Mouse (Mus musculus): ENCODE measurements around the gene Elovl6.

DNA sequence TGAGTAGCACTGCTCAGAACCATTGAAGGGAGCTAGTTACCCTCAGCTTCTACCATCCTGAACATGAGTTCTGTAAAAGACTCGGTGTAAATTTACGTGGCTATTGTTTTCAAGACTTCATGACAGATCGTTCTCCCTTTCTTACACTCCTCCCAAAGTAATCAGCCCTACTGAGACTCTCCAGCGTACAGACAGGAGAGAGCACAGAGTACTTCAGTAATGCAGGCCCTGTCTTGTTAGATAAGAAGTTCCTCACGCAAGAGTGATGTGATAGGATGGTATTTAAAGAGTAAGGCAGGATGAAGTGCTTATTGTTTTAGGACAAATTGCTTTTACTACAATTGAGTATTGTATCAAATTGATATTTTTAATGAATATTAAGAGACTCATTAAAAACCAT lies 99.7 kb downstream of the Elovl6 start:
- TF ChIP-seq CTCF (IDR thresholded peaks at IDR 0.05): no peak
- TF ChIP-seq EP300 (IDR thresholded peaks at IDR 0.05): no peak
